Mouse (Mus musculus): ENCODE data around the gene Timm22.

Gene Timm22

DNA sequence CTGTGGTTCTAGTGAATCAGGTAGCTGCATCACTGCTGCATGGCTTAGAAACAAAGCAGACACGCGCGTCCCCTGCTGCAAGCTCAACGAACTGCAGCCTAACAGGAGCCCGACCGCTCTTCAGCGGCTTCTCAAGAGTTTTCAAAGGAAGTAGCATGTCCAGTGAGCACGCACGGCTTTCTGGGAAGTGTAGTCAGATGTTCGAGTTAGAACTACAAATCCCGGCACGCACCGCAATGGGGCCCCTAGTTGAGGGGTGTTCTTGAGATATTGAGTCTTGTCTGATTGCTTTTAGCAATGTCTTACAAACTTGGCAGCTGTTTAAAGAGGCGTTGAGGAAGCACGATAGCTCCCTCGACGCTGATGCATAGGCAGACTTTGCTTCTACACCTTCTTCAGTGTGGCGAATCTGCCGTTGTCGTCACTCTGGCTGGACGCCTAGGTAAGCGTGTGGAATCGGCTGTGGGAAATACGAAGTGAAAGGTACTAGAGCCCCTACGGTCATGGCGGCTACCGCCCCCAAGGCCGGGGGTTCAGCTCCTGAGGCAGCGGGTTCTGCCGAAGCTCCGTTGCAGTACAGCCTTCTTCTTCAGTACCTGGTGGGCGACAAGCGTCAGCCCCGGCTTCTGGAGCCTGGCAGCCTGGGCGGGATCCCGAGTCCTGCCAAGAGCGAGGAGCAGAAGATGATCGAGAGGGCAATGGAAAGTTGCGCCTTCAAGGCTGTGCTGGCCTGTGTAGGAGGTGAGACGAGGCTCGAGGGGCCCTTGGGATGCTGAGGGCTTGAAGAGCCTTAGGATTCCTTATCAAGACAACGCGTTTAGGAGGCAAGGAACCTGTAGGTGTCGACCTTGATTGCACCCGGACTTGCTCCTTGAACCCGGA, at the start of gene Timm22:
Gene Timm22, plus strand, starts transcription at position 251 of the 882 bp plus-strand sequence.
- DNase-seq (ENCODE audit: low spot score): peak; percentile 96

- DNase-seq (ENCODE audit: low spot score): no peak
Measured at GRCm38 (mm10) chr11:76357464-76357863, 49.3 kb upstream of the Timm22 start.

DNA sequence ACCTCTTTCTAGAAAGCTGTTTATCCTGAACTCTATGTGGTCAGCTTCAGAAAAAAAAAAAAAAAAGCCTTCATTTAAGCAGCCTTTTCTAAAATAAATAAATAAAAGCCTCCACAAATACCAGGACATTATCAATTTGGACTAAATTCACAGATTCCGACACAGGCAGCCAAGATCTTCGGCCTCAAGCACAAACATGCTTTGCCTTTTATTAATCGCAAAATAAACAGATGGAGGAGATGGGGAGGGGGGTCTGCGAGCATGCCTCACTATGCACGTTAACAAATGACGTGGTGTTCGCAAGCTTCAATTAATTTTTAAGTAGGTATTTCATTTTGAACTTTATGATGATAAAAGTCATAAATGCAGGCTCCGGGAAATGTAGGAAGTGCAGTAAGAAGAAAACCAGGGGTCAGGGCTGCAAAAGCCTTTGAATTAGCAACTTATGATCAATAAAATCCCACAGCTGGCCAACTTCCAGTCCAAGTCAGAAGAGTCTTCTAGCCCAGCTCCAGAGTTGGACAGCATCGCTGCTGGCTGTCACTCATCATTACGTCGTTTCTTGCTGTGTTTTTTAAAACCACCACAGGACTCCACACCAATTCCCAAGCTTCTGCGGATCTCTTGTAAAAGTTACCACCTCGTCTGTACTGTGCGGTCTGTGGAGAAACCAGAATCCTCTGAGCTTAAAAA, 48.0 kb upstream of the Timm22 start:
- DNase-seq (ENCODE audit: low spot score): no peak

GRCm38 (mm10) chr11:76360255-76360654, 46.5 kb upstream of the Timm22 start:
- no peak for DNase-seq (ENCODE audit: low spot score)

- no peak for DNase-seq (ENCODE audit: low spot score)
Measured at GRCm38 (mm10) chr11:76361422-76361821, 45.3 kb upstream of the Timm22 start.

DNA sequence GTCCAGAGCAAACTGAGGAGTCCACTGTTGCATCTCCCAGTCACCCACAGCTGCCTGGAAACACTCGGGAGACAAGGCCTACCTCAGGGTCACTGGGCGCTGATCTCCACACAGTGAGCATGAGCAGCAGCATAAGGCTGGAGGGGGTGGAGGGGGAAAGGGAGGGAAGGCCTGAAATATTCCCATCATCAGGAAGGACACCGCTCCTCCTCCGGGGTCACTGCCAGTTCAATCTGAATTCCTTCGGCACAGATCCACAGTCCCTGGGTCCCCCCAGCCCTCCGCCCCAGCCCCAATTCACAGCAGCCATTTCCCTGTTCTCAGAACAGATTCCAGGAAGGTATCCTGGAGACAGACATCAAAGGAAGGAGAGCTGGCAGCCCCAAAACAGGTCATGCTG, 43.6 kb upstream of the Timm22 start:
- no peak for DNase-seq (ENCODE audit: low spot score)

- no peak for DNase-seq (ENCODE audit: low spot score)
Measured at GRCm38 (mm10) chr11:76363636-76364035, 43.1 kb upstream of the Timm22 start.

DNA sequence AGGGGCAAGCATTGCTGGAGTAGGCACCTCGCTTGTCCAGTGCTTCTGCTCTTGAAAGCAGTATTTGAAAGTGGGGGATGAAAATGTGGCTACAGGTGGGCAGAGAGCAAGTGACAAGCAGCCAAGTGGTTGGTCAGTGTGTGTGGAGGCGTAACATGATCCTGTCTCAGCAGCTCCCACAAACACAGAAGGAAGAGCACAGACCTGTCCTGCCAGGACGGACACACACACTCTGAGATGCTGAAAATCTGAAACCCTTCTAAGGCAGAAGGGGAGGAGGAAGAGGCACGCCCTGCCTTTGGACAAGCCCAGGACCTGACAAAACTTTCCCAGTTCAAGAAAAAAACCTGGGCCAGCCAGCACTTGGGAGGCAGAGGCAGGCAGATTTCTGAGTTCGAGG, 42.7 kb upstream of the Timm22 start:
- no peak for DNase-seq (ENCODE audit: low spot score)

- no peak for DNase-seq (ENCODE audit: low spot score)
Measured at GRCm38 (mm10) chr11:76366720-76367119, 40.0 kb upstream of the Timm22 start.

GRCm38 (mm10) chr11:76370491-76370890, 36.3 kb upstream of the Timm22 start:
- DNase-seq (ENCODE audit: low spot score): no peak

GRCm38 (mm10) chr11:76372120-76372519, 34.6 kb upstream of the Timm22 start:
- DNase-seq (ENCODE audit: low spot score): no peak

- DNase-seq (ENCODE audit: low spot score): no peak
Measured at GRCm38 (mm10) chr11:76372534-76372933, 34.2 kb upstream of the Timm22 start.

DNA sequence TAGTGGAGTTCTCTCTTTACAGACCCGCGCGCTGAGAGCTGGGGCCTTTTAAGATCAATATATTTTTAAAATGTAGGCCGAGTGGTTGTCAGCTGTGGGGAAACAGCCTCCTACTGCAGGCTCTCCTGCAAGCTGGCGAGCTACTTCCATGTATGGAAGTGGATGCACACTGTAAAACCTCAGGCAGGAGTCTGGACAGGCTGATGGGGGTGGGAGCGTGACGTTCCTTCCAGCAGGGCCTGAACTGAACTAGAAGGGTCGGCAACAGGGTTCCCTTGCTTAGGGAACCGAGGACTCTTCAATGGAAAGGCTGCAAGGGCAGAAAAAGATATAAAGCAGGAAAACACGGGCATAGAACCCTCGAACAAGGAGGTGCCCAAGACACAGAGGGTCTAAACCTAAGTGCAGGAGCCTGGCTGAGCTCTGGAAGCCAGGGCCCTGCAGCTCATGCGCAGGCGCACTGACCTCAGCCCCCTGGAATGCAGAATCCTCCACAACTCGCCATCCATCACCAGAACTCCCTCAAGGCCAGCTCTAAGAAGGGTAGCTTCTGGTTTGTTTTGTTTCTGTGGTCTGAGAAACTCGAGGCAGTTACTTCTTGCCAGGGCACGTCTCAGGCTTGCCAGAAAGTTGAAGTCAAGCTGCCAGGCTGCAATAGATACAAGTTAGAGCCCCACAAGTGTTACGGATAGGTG, 32.1 kb upstream of the Timm22 start:
- DNase-seq (ENCODE audit: low spot score): no peak

- no peak for DNase-seq (ENCODE audit: low spot score)
Measured at GRCm38 (mm10) chr11:76376425-76376824, 30.3 kb upstream of the Timm22 start.

- DNase-seq (ENCODE audit: low spot score): no peak
Measured at GRCm38 (mm10) chr11:76379921-76380544, 26.7 kb upstream of the Timm22 start.

DNA sequence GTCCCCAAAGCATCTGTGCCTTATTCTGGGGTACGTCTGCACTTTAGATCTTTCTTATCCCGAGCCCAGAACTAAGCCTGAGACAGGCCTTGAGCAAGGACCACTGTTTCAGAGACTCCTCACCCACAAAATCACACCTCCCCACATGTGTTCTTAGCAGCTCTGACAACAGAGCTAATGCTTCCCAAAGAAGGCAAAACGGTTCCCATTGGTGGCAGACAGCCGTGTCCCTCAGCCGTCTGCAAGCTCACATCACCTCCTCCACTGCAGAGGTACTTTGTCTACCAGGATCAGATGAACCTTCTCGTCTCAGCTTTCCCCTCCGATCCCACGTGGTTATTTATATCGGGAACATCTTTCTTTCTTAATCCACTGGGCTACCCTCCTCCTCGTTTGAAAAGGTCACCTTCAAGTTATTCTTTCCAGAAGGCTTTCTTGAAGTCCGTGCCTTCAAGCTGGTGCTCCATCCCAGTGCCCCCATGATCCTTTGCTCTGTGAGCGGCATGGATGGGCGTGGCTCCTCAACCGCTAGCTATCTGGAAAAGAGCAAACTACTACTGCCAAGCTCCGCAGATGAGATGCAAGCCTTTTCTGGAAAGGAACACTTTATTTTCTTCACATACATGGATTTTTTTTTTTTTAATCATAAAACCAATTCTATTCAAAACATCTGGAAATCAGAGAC, 25.4 kb upstream of the Timm22 start:
- DNase-seq (ENCODE audit: low spot score): no peak

DNA sequence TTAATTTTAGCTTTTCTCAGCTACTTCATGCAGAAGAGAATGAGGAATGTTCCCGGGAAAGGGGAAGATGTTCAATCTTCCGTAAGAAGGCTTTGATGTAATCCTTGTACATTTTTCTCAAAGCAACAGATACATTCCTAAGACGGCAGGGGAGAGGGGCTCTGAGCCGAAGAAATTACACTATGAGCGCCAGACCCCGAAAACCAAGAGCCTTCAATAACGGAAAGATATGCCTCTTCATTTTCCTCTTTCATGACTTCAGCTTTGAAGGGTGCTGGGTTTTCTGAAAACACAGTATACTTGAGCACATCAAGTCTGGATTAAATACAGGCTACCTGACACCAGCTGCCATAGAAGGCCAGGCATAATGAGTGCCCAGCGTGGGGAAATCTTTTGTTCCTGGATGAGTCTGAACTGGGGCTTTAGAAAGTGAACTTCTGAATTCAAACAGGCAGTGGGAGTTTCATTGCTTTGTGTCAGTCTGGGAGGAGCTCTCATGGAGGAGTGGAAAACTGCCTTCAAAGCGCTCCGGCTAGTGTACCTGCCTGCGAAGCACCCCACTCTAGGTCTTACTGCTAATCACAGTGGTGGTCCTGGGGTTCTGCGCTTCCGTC, 23.9 kb upstream of the Timm22 start:
- DNase-seq (ENCODE audit: low spot score): no peak

- no peak for DNase-seq (ENCODE audit: low spot score)
Measured at GRCm38 (mm10) chr11:76384307-76384706, 22.4 kb upstream of the Timm22 start.

- DNase-seq (ENCODE audit: low spot score): no peak
Measured at GRCm38 (mm10) chr11:76385017-76385416, 21.7 kb upstream of the Timm22 start.

DNA sequence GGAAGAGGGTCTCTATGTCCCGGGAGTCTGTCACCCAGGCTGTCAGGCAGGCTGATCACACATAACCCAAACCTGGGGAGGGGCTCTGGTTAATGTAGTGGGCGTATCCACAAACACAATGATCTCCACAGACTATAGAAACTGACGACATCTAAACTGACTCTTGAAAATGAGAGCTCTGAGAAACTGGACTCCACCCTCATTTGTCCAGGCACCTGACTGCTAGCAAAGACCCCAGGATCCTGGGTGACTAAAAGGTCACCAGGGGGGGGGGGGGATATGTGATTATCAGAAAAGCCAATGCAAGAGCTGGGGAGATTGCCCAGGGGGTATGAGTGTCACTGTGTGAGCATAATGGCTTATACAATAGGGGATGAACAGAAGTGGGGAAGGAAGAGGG, 21.0 kb upstream of the Timm22 start:
- no peak for DNase-seq (ENCODE audit: low spot score)

GRCm38 (mm10) chr11:76387097-76387496, 19.7 kb upstream of the Timm22 start:
- no peak for DNase-seq (ENCODE audit: low spot score)
